Mouse (Mus musculus): ENCODE data around the gene Nosip.

The Nosip gene

DNA sequence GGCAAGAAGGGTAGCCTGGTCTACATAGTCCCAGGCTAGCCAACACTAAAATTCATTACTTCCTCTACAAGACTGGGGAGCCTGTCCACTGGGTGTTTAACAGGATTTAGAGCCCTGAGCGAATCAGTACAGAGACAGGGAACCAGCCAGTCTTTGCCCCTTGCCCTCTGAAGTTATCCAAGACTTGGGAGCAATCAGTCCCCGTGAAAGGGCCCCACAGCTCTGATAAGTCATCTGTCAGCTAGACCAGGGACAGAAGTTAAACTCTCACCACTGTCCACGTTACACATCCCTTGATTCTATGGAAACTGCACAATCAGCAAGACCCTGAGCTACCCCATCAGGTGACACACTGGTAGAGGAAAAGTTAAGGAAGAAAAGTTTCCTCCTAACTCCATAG lies 50.3 kb downstream of the Nosip start:
- DNase-seq (ENCODE audit: extremely low spot score, low spot score) = no peak

DNA sequence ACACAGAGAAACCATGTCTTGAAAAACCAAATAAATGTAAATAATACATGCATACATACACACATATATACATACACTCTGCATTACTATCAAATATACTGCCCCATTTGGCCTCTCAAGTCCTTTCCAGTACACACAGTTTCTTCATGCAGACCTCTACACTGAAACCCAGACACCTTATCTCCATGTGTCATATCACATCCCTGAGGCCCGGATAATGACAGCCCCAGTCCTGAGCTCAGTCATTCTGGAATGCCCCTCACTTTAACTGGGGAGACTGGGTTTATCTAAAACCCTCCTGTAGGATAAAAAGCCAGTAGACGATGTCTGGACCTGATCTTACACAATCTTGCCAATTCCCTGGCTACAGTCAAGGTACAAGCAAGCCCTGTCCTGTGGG lies 51.2 kb downstream of the Nosip start:
- DNase-seq (ENCODE audit: extremely low spot score, low spot score) = no peak

DNA sequence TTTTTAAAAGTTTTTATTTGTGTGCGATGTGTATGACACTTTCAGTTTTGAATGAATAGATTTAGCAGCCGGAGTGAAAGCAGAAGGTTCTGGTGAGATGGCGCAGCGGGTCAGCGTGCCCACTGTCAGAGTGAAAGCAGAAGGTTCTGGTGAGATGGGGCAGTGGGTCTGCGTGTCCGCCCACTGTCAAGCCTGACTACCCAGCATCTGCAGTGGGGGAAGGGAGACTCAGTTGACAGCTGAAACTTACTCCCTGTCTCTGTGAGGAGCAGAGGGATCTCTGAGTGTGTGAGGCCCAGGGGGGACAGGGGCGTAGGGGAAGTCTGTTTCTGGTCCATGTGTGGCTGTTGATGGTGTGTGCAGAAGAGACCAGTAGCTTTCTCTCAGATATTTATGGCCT lies 55.3 kb downstream of the Nosip start:
- no peak for DNase-seq (ENCODE audit: extremely low spot score, low spot score)

- no peak for DNase-seq (ENCODE audit: extremely low spot score, low spot score)
Measured at GRCm38 (mm10) chr7:45118336-45118735, 56.1 kb downstream of the Nosip start.

DNA sequence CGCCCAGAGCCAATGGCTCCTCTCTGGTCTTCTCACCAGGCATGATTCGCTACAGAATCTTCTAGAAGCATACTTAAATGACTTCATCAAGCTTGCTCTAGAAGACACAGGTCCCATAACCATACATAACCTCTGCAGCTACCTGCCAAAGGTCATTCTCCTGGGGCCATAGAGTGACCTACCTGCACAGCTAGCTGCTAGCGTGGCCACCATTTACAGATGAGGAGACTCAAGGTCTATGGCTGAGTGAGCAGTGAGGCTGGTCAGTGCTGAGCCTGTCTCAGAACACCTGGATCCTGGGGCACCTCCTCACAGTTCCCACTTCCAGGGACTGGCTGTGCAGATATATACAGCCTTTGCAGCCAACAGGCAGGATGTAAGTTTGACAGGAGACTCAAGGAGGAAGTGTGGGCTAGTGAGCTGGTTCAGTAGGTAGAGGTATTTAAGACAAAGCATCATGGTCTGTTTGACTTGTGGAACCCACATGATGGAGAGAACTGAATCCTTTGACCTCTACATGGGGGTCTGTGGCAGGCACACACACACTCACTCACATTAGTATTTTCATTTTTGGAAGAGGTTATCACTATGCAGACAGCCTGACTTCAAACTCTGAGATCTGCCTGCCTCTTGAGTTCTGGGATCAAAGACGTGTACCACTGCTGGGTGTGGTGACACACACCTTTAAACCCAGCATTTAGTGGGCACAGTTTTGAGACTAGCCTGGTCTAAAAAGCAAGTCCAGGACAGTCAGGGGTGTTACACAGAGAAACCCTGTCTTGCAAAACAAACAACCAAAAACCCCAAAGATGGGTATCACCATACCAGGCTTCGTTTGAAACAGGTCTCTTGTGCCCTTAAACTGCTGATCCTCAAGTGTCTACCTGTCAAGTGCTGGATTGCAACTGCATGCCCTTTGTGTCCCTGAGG lies 57.8 kb downstream of the Nosip start:
- no peak for DNase-seq (ENCODE audit: extremely low spot score, low spot score)

DNA sequence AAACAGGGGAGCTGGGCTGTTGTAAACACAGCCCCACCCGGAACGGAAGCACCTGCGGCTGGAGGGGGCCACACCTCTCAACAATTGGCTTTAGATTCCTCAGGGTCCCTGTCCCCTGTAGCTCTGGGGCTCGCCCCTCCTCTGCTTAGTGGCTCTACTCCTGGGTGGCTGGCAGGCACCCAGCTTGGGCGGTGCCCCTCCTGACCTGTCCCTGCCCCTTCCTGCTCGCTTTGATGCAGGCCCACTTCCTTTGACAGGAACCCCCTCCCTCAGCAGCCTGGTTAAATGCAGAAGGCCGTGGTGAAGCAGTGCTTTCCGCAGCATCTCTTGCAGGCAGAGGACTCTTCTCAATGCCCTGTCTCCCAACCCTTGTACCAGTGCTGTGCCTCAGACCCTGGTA lies 59.2 kb downstream of the Nosip start:
- DNase-seq (ENCODE audit: extremely low spot score, low spot score) = no peak

- no peak for DNase-seq (ENCODE audit: extremely low spot score, low spot score)
Measured at GRCm38 (mm10) chr7:45121966-45122365, 59.7 kb downstream of the Nosip start.

- no peak for DNase-seq (ENCODE audit: extremely low spot score, low spot score)
Measured at GRCm38 (mm10) chr7:45122561-45123185, 60.4 kb downstream of the Nosip start.

GRCm38 (mm10) chr7:45123186-45123570 lies 60.9 kb downstream of the Nosip start:
- DNase-seq (ENCODE audit: extremely low spot score, low spot score) = no peak

- DNase-seq (ENCODE audit: extremely low spot score, low spot score) = peak; percentile 100
Measured at GRCm38 (mm10) chr7:45124224-45125143, 62.3 kb downstream of the Nosip start, which contains the start of gene Rps11. Gene Rps11, minus strand, starts transcription at chr7:45124439.

GRCm38 (mm10) chr7:45125144-45125600 lies 62.9 kb downstream of the Nosip start:
- peak; percentile 64 for DNase-seq (ENCODE audit: extremely low spot score, low spot score)

GRCm38 (mm10) chr7:45125649-45126048 lies 63.4 kb downstream of the Nosip start:
- peak; percentile 44 for DNase-seq (ENCODE audit: extremely low spot score, low spot score)

- no peak for DNase-seq (ENCODE audit: extremely low spot score, low spot score)
Measured at GRCm38 (mm10) chr7:45126147-45126843, 64.1 kb downstream of the Nosip start.

DNA sequence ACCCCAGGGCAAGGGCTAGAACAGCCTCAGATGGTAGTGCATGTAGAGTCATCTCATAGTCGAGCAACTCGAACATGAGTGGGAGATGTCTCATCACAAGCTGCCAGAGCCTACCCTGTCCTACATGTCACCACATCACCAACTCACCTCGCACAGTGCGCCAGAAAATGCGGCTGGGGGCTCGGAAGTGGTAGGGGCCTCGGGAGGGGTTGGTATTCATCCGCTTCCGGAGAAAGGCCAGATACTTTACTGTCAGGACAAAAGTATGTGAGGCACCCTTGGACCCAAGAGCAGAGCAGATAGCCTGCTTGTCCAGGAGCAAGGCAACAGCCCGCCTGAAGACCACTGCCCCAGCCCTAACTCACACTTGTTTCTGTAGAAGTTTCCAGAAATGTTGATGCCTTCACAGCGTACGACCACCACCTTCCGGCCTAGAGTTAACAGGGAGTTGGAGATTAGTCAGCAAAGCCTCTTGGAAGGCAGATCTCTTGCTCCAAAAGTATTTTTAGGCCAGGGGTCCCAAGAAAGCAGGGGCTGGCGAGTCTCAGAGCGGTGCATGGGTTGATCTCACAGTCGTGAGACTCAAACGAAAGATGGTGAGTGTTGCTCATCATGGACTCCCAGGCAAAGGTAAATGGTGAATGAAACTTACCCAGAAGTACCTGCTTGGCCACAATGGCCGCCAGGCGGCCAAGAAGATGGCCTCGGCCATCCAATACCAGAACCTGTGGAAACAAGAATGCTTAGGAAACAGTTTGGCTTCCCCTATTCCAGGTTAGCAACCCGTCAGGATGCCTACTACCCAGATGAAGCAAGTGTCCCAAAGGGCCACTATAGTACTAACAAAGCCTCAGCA lies 64.8 kb downstream of the Nosip start:
- peak; percentile 47 for DNase-seq (ENCODE audit: extremely low spot score, low spot score)
